Mouse (Mus musculus) megakaryocyte progenitor cell, adult 5-6 weeks (primary cell): ENCODE measurements around the gene Kif13a. TPM values are rescaled to one million over a fixed set of nuclear protein-coding genes. Genes with fewer than 3 reads are reported as not detected.

Source experiments
- total RNA-seq, 2 experiments: library from RNA; stranded (forward) in 1 of 2; stranded (reverse) in 1 of 2; fragments of 157-497, 149-512 nt in 1 of 2; fragments of 200-1000 nt in 1 of 2; gene quantifications; 2 replicates each; pipeline versions ENCODE4 v1.2.3 to v1.2.4; 2015 to 2017

Gene Kif13a
- total RNA-seq, 2 experiments from 2014 or later, result 20.9 to 31.1 TPM

Other genes starting within 250 kb of the Kif13a start
- gene Nup153, start 201.9 kb downstream of the Kif13a start, total RNA-seq (2015), result 96.9 and 126 TPM in 2 replicates
- 67.7 and 72.3 TPM in 2 replicates for gene Nup153, start 201.9 kb downstream of the Kif13a start, total RNA-seq (2017)
- 2.1 and 2.2 TPM in 2 replicates for gene Nhlrc1, start 85.0 kb upstream of the Kif13a start, total RNA-seq (2015)
- gene Nhlrc1, start 85.0 kb upstream of the Kif13a start, total RNA-seq (2017), result 2.2 and 4.8 TPM in 2 replicates
- 8.9 and 9.4 TPM in 2 replicates for gene Kdm1b, start 113.6 kb upstream of the Kif13a start, total RNA-seq (2015)
- gene Kdm1b, start 113.6 kb upstream of the Kif13a start, total RNA-seq (2017), result 9.3 and 11.3 TPM in 2 replicates
- 6.5 and 9.4 TPM in 2 replicates for gene Tpmt, start 114.9 kb upstream of the Kif13a start, total RNA-seq (2015)
- gene Tpmt, start 114.9 kb upstream of the Kif13a start, total RNA-seq (2017), result 1.5 and 3.1 TPM in 2 replicates
- gene Dek, start 176.3 kb upstream of the Kif13a start, total RNA-seq (2015), result 470 TPM in 2 replicates
- 476 and 558 TPM in 2 replicates for gene Dek, start 176.3 kb upstream of the Kif13a start, total RNA-seq (2017)
- gene Rnf144b, start 192.8 kb upstream of the Kif13a start, total RNA-seq (2015), result 7.0 and 10.6 TPM in 2 replicates
- 7.4 and 10.8 TPM in 2 replicates for gene Rnf144b, start 192.8 kb upstream of the Kif13a start, total RNA-seq (2017)